Mouse (Mus musculus) WW6 (cell line): Measurements from ENCODE around the gene Gm4756.
A peak's percentile ranks its signal among the peaks of the same experiment; 100 is the strongest.
"Not testable (repeated sequence)": the region's sequence is repeated elsewhere in the genome, so short reads cannot be mapped to it uniquely, and the experiment has no call there.

Source experiments
- DNase-seq: peaks from one replicate; pipeline ENCODE4 v3.0.0-alpha.2; 2013; ENCODE audit warnings: low read depth, low spot score

The Gm4756 gene

GRCm38 (mm10) chr12:72654698-72655097 lies 5.2 kb upstream of the Gm4756 start:
- no peak for DNase-seq

- no peak for DNase-seq
Measured at GRCm38 (mm10) chr12:72648921-72649320, 540 bp downstream of the Gm4756 start.

GRCm38 (mm10) chr12:72638025-72638424 lies 11.4 kb downstream of the Gm4756 start:
- DNase-seq, result no peak

GRCm38 (mm10) chr12:72628751-72629150 lies 20.7 kb downstream of the Gm4756 start:
- no peak for DNase-seq

GRCm38 (mm10) chr12:72622853-72623496 lies 26.5 kb downstream of the Gm4756 start:
- DNase-seq, result no peak

GRCm38 (mm10) chr12:72621441-72621840 lies 28.0 kb downstream of the Gm4756 start:
- DNase-seq, result no peak

GRCm38 (mm10) chr12:72620856-72621255 lies 28.6 kb downstream of the Gm4756 start:
- no peak for DNase-seq

- DNase-seq, result no peak
Measured at GRCm38 (mm10) chr12:72612053-72612452, 37.4 kb downstream of the Gm4756 start.

GRCm38 (mm10) chr12:72598731-72599130 lies 50.7 kb downstream of the Gm4756 start:
- DNase-seq, result not testable (repeated sequence)

- peak; percentile 13 for DNase-seq
Measured at GRCm38 (mm10) chr12:72594001-72594400, 55.5 kb downstream of the Gm4756 start.

- DNase-seq, result no peak
Measured at GRCm38 (mm10) chr12:72592991-72593390, 56.5 kb downstream of the Gm4756 start.

GRCm38 (mm10) chr12:72585339-72585738 lies 64.1 kb downstream of the Gm4756 start:
- no peak for DNase-seq

- no peak for DNase-seq
Measured at GRCm38 (mm10) chr12:72583099-72583498, 66.4 kb downstream of the Gm4756 start.

GRCm38 (mm10) chr12:72582021-72582420 lies 67.4 kb downstream of the Gm4756 start:
- no peak for DNase-seq

- no peak for DNase-seq
Measured at GRCm38 (mm10) chr12:72564281-72564795, 85.1 kb downstream of the Gm4756 start.

GRCm38 (mm10) chr12:72554347-72554746 lies 95.1 kb downstream of the Gm4756 start:
- no peak for DNase-seq

- no peak for DNase-seq
Measured at GRCm38 (mm10) chr12:72538571-72538970, 110.9 kb downstream of the Gm4756 start.

GRCm38 (mm10) chr12:72536021-72536597 lies 113.4 kb downstream of the Gm4756 start, which contains the start of gene Pcnx4:
Gene Pcnx4 (plus strand): TSS chr12:72536383.
- DNase-seq, result peak; percentile 98

- DNase-seq, result no peak
Measured at GRCm38 (mm10) chr12:72535599-72535998, 113.9 kb downstream of the Gm4756 start.

GRCm38 (mm10) chr12:72533986-72534385 lies 115.5 kb downstream of the Gm4756 start:
- no peak for DNase-seq

GRCm38 (mm10) chr12:72532303-72532702 lies 117.2 kb downstream of the Gm4756 start:
- DNase-seq, result no peak
